Mouse (Mus musculus): Measurements from ENCODE around the gene Rlbp1. TPM values are rescaled to one million over a fixed set of nuclear protein-coding genes. Genes with fewer than 3 reads are reported as not detected.

Gene Rlbp1
- polyA plus RNA-seq, 2 experiments: 1.7 to 4.7 TPM

- Histone ChIP-seq H3K27me3 (ENCODE audit: control insufficient read depth, insufficient read depth, low read length) (no peaks in the 10 kb centered on the region), H3K9ac (ENCODE audit: low read depth, low read length, severe bottlenecking) (peak overlapping the region; percentile 70), H3K36me3 (ENCODE audit: control insufficient read depth, insufficient read depth, low read length) (no peaks in the 10 kb centered on the region), H3K9me3 (ENCODE audit: control insufficient read depth, low read length) (no peaks in the 10 kb centered on the region), H3K4me3 (replicated peaks; ENCODE audit: low read length) (peak overlapping the region; percentile 64), H3K4me1 (ENCODE audit: control insufficient read depth, insufficient read depth, low read length) (peaks cover 16% of the 10 kb centered on the region; the same call in 1 of the 2 replicates), H3K27ac (replicated peaks; ENCODE audit: low read depth, low read length) (peak overlapping the region; percentile 94), H3K4me2 (replicated peaks; ENCODE audit: low read depth, low read length, severe bottlenecking) (peak overlapping the region; percentile 95)
- 2% methylated on average over 3 of the region's 3 CpGs for WGBS
- ATAC-seq (ENCODE audit: low FRiP score, low read depth) (no peak), DNase-seq (ENCODE audit: low spot score) (peak; percentile 48)
- no peak for TF ChIP-seq POLR2A (IDR thresholded peaks at IDR 0.05; ENCODE audit: borderline replicate concordance, extremely low read depth, insufficient read depth, insufficient read length)
Observed at GRCm38 (mm10) chr7:79391471-79391870, 4.6 kb upstream of the Rlbp1 start.

DNA sequence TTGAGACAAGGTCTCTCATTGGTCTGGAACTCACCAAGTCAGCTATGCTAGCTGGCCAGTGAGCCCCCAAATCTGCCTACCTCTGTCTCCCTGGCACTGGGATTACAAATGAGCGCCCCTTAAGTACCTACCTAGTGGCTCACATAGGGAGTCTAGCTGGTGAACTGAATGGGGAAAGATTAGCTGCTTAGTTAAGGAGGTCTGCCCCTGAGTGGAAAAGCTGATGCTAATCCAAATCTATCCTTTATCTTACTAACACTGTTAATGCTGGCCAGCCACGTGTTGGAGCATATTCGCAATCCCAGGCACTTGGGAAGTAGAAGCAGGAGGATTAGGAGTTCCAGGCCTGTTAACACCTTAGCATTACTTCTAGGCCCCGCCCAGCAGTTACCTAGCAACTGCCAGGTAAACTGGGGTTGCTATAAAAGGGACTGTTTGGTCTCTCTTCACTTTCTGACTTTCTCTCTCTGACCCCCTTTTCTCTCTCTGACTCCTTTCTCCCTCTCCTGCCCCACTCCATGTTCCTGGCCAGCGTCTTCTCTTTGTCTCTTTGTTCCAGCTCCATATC lies 3.4 kb upstream of the Rlbp1 start:
- 60% methylated on average over 5 of the region's 5 CpGs for WGBS
- TF ChIP-seq POLR2A (IDR thresholded peaks at IDR 0.05; ENCODE audit: borderline replicate concordance, extremely low read depth, insufficient read depth, insufficient read length): no peak
- no peak for DNase-seq (ENCODE audit: low spot score)
- Histone ChIP-seq H3K27me3 (ENCODE audit: control insufficient read depth, insufficient read depth, low read length) (no peaks in the 10 kb centered on the region), H3K27ac (replicated peaks; ENCODE audit: low read depth, low read length) (no peak overlapping the region), H3K4me2 (replicated peaks; ENCODE audit: low read depth, low read length, severe bottlenecking) (no peak overlapping the region), H3K36me3 (ENCODE audit: control insufficient read depth, insufficient read depth, low read length) (no peaks in the 10 kb centered on the region), H3K4me3 (replicated peaks; ENCODE audit: low read length) (no peak overlapping the region), H3K4me1 (ENCODE audit: control insufficient read depth, insufficient read depth, low read length) (peaks cover 16% of the 10 kb centered on the region; the same call in 1 of the 2 replicates), H3K9me3 (ENCODE audit: control insufficient read depth, low read length) (no peaks in the 10 kb centered on the region), H3K9ac (ENCODE audit: low read depth, low read length, severe bottlenecking) (no peak overlapping the region)
- ATAC-seq (ENCODE audit: low FRiP score, low read depth): no peak

GRCm38 (mm10) chr7:79388671-79389206 lies 1.9 kb upstream of the Rlbp1 start:
- no peaks in the 10 kb centered on the region for H3K27me3 ChIP-seq (ENCODE audit: control insufficient read depth, insufficient read depth, low read length)
- no peak for ATAC-seq (ENCODE audit: low FRiP score, low read depth)
- no peak overlapping the region for H3K4me3 ChIP-seq (replicated peaks; ENCODE audit: low read length)
- DNase-seq (ENCODE audit: low spot score): no peak
- H3K36me3 ChIP-seq (ENCODE audit: control insufficient read depth, insufficient read depth, low read length): no peaks in the 10 kb centered on the region
- no peak overlapping the region for H3K4me2 ChIP-seq (replicated peaks; ENCODE audit: low read depth, low read length, severe bottlenecking)
- no peak overlapping the region; the same call in 1 of the 2 replicates for H3K27ac ChIP-seq (replicated peaks; ENCODE audit: low read depth, low read length)
- no peaks in the 10 kb centered on the region for H3K9me3 ChIP-seq (ENCODE audit: control insufficient read depth, low read length)
- H3K9ac ChIP-seq (ENCODE audit: low read depth, low read length, severe bottlenecking): no peak overlapping the region
- no peak for TF ChIP-seq POLR2A (IDR thresholded peaks at IDR 0.05; ENCODE audit: borderline replicate concordance, extremely low read depth, insufficient read depth, insufficient read length)
- WGBS: 76% methylated on average over 7 of the region's 7 CpGs
- peaks cover 16% of the 10 kb centered on the region; the same call in 1 of the 2 replicates for H3K4me1 ChIP-seq (ENCODE audit: control insufficient read depth, insufficient read depth, low read length)

GRCm38 (mm10) chr7:79387991-79388390 lies 1.1 kb upstream of the Rlbp1 start:
- no peak for DNase-seq (ENCODE audit: low spot score)
- Histone ChIP-seq H3K4me2 (replicated peaks; ENCODE audit: low read depth, low read length, severe bottlenecking) (0 out of 2 replicates have a peak overlapping the region, but pooled peaks have one; percentile 5), H3K4me3 (replicated peaks; ENCODE audit: low read length) (no peak overlapping the region), H3K4me1 (ENCODE audit: control insufficient read depth, insufficient read depth, low read length) (peaks cover 15% of the 10 kb centered on the region; the same call in 1 of the 2 replicates), H3K36me3 (ENCODE audit: control insufficient read depth, insufficient read depth, low read length) (no peaks in the 10 kb centered on the region), H3K27me3 (ENCODE audit: control insufficient read depth, insufficient read depth, low read length) (no peaks in the 10 kb centered on the region), H3K9me3 (ENCODE audit: control insufficient read depth, low read length) (no peaks in the 10 kb centered on the region), H3K9ac (ENCODE audit: low read depth, low read length, severe bottlenecking) (no peak overlapping the region), H3K27ac (replicated peaks; ENCODE audit: low read depth, low read length) (no peak overlapping the region)
- WGBS: 39% methylated on average over 7 of the region's 7 CpGs
- TF ChIP-seq POLR2A (IDR thresholded peaks at IDR 0.05; ENCODE audit: borderline replicate concordance, extremely low read depth, insufficient read depth, insufficient read length): no peak
- ATAC-seq (ENCODE audit: low FRiP score, low read depth): no peak

DNA sequence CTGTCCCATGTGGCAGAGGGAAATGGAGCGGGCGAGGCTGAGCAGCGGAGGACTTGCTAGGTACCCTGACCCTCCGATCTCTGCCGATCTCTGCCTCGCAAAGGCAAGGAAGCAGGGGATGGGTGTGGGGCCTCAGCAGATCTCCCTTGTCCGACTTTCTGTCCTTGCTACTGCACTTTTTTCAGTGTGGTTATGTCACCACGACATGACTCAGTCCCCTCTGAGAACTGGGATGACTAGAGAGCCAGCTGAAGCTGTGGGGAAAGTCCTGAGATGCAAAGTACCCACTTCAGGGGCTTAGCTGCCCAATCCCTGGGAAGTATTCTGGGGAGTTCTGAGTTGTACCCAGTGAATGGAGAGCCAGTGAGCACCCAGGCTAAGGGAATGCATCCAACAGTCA lies 292 bp upstream of the Rlbp1 start:
- H3K4me1 ChIP-seq (ENCODE audit: control insufficient read depth, insufficient read depth, low read length): peaks cover 8% of the 10 kb centered on the region; the same call in 1 of the 2 replicates
- no peaks in the 10 kb centered on the region for H3K9me3 ChIP-seq (ENCODE audit: control insufficient read depth, low read length)
- no peak for TF ChIP-seq POLR2A (IDR thresholded peaks at IDR 0.05; ENCODE audit: borderline replicate concordance, extremely low read depth, insufficient read depth, insufficient read length)
- no peak for ATAC-seq (ENCODE audit: low FRiP score, low read depth)
- WGBS: 75% methylated on average over 8 of the region's 8 CpGs
- no peaks in the 10 kb centered on the region for H3K36me3 ChIP-seq (ENCODE audit: control insufficient read depth, insufficient read depth, low read length)
- H3K27ac ChIP-seq (replicated peaks; ENCODE audit: low read depth, low read length): 0 out of 2 replicates have a peak overlapping the region, but pooled peaks have one; percentile 33
- H3K4me2 ChIP-seq (replicated peaks; ENCODE audit: low read depth, low read length, severe bottlenecking): no peak overlapping the region
- no peak overlapping the region for H3K4me3 ChIP-seq (replicated peaks; ENCODE audit: low read length)
- no peak for DNase-seq (ENCODE audit: low spot score)
- H3K9ac ChIP-seq (ENCODE audit: low read depth, low read length, severe bottlenecking): no peak overlapping the region
- H3K27me3 ChIP-seq (ENCODE audit: control insufficient read depth, insufficient read depth, low read length): no peaks in the 10 kb centered on the region
